Mouse (Mus musculus) hindbrain, postnatal 0 days (tissue): ENCODE measurements around the gene Rps2. TPM values are rescaled to one million over a fixed set of nuclear protein-coding genes. Genes with fewer than 3 reads are reported as not detected.

ENCODE experiments used
- ATAC-seq: fragments of 200-750 bp; cut with Nextera tagmentation; 2 replicates; pipeline ENCODE4 v1.8.0; 2017; ENCODE audit warnings: mild to moderate bottlenecking, moderate TSS enrichment, moderate library complexity
- DNase-seq: peaks from one replicate; pipeline ENCODE4 v3.0.0-alpha.2; 2015; ENCODE audit warnings: low spot score
- H3K27ac ChIP-seq: fragments of 300-500 bp; sonication (generic); 2 replicates; pipeline ENCODE4 v1.5.1; 2014; ENCODE audit warnings: mild to moderate bottlenecking
- H3K27me3 ChIP-seq: fragments of 300-500 bp; sonication (generic); 2 replicates; pipeline ENCODE4 v1.6.1; 2014; ENCODE audit warnings: low read length, mixed read lengths; ENCODE audit not compliant: insufficient read depth
- H3K36me3 ChIP-seq: fragments of 300-500 bp; sonication (generic); 2 replicates; pipeline ENCODE4 v1.6.1; 2014; ENCODE audit warnings: low read length, mixed read lengths; ENCODE audit not compliant: insufficient read depth
- H3K4me1 ChIP-seq: fragments of 300-500 bp; sonication (generic); 2 replicates; pipeline ENCODE4 v1.6.1; 2014; ENCODE audit warnings: antibody characterized with exemption, low read length, mixed read lengths; ENCODE audit not compliant: insufficient read depth
- H3K4me2 ChIP-seq: fragments of 300-500 bp; sonication (generic); 2 replicates; pipeline ENCODE4 v1.6.1; 2014; ENCODE audit warnings: low read depth, mild to moderate bottlenecking, low read length, moderate library complexity, mixed read lengths
- H3K4me3 ChIP-seq: fragments of 300-500 bp; sonication (generic); 2 replicates; pipeline ENCODE4 v1.5.1; 2014; ENCODE audit warnings: low read length
- H3K9ac ChIP-seq: fragments of 300-500 bp; sonication (generic); replicated peaks from 2 replicates; pipeline ENCODE4 v1.6.1; 2014; ENCODE audit warnings: mild to moderate bottlenecking, low read length, moderate library complexity, mixed read lengths
- H3K9me3 ChIP-seq: fragments of 300-500 bp; sonication (generic); 2 replicates; pipeline ENCODE4 v1.6.1; 2016; ENCODE audit warnings: low read length, mixed read lengths
- CTCF ChIP-seq: IDR thresholded peaks from 2 replicates; pipeline ENCODE4 v1.5.1; 2016; ENCODE audit warnings: antibody characterized with exemption, control low read depth, low read depth
- WGBS: fragments of 180-500 bp; shearing (Covaris S2); extraction: QIAGEN DNeasy Blood & Tissue Kit; methylation state at CpG from one replicate; pipeline ENCODE4 v1.1.7; 2014; 5-methylcytosine and 5-hydroxymethylcytosine counted together
- polyA plus RNA-seq: library from polyadenylated mRNA; unstranded; fragments of >200 nt; fragmentation: Nextera tagmentation; extraction: Ambion mirVana; gene quantifications from 2 replicates; pipeline ENCODE4 v1.2.1, GENCODE M21; 2015
- total RNA-seq: library from RNA; depleted of rRNA; stranded (reverse); fragments of >200 nt; gene quantifications from 2 replicates; pipeline ENCODE4 v1.2.3, GENCODE M21; 2014

The Rps2 gene
- total and polyA plus RNA-seq, 2 experiments from 2014 or later: 820 to 2,600 TPM

DNA sequence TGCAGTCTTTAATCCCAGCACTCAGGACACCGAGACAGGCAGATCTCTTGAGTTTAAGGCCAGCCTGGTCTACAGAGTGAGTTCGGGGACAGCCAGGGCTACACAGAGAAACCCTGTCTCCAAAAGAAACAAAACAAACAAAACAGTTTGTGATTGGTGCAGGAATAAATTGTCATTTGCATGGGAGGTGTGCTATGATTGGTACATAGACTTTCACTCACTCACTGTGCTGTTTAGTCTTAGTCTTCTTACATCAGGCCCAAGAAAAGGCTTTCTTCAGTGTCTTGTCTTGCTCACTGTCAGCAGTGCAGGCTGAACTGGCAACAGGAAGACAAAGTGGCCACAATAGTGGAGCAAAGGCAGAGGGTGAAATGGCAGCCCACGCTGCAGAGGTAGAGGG, 26.5 kb downstream of the Rps2 start:
- Histone ChIP-seq H3K36me3 (no peaks in the 10 kb centered on the region), H3K9me3 (no peaks in the 10 kb centered on the region), H3K4me2 (no peak overlapping the region), H3K4me1 (no peaks in the 10 kb centered on the region), H3K27ac (no peak overlapping the region), H3K4me3 (no peak overlapping the region), H3K9ac (no peak overlapping the region), H3K27me3 (no peaks in the 10 kb centered on the region)
- ATAC-seq (no peak), DNase-seq (no peak)
- TF ChIP-seq CTCF: no peak
- WGBS: 70% methylated on average over 3 of the region's 3 CpGs

DNA sequence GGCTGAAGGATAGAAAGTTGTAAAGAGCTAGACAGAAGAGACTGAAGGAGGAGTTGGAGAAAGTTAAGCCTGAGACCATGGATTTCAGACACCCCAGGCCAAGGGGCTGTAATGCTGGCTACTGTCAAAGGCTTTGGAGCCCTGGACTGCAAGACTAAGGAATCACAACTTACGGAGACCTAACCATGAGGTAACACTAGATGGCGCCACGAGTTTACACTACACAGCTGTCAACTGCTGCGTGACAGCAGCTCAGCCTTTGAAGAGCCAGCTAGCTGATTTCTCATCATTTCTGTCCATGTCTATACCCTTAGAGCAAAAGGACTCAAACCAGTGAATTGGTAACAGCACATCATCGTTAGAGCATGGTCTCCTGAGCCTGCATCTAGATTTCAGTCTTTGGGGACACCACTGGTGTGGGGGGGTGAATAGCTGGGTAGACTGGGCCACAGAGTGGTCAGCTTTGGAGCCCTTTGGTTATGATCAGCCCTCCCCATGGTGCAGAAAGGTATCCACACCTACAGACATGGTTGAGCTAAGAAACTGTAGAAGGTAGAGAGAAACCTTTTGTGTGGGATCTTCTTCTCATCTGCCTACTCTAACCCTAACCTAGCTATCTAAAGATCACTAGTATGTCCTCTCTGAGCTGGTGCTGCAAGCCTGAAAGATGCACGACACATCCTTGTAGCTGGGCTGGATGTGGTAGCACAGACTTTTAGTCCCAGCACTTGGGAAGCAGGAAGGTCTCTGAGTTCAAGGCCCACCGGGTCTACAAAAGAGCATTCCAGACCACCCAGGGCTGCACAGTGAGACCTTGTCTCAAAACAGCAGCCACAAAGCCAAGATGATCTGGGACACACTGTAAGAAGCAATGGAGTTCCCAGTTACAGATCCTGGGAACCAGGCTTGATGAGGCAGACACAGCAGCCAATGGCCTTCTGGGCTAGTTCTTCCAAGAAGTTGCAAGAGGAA, 27.9 kb downstream of the Rps2 start:
- no peak overlapping the region for H3K4me2 ChIP-seq
- peak; percentile 96 for DNase-seq
- TF ChIP-seq CTCF: peak; percentile 96
- H3K9ac ChIP-seq: no peak overlapping the region
- no peaks in the 10 kb centered on the region for H3K9me3 ChIP-seq
- H3K36me3 ChIP-seq: no peaks in the 10 kb centered on the region
- ATAC-seq: peak; percentile 86
- H3K4me1 ChIP-seq: no peaks in the 10 kb centered on the region
- 20% methylated on average over 7 of the region's 7 CpGs for WGBS
- H3K27ac ChIP-seq: no peak overlapping the region
- no peak overlapping the region for H3K4me3 ChIP-seq
- H3K27me3 ChIP-seq: peaks cover 11% of the 10 kb centered on the region

DNA sequence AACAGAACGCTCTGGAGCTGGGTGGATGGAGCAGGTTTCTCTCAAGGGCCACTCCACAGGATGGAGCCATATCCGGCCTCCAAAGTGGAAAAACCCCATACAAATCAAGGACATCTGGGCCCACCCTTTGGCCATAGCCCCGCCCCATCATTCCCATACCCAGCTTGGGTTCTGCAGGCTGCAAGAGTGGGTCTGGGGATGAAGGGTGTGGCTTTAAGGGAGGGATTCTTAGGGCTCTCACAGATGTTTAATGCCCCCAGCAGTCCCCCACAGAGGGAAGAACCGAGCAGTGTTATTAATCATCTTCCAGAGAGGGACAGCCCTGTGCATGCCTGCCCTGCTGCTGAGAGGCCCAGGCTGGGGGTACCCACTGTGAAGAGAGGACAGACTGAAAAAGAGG, 29.1 kb downstream of the Rps2 start:
- H3K9ac ChIP-seq: no peak overlapping the region
- H3K4me3 ChIP-seq: no peak overlapping the region
- peaks cover 21% of the 10 kb centered on the region for H3K27me3 ChIP-seq
- no peaks in the 10 kb centered on the region for H3K36me3 ChIP-seq
- TF ChIP-seq CTCF: no peak
- DNase-seq (no peak), ATAC-seq (no peak)
- H3K9me3 ChIP-seq: no peaks in the 10 kb centered on the region
- WGBS: 49% methylated on average over 4 of the region's 4 CpGs
- H3K4me2 ChIP-seq: no peak overlapping the region
- no peak overlapping the region for H3K27ac ChIP-seq
- H3K4me1 ChIP-seq: no peaks in the 10 kb centered on the region

DNA sequence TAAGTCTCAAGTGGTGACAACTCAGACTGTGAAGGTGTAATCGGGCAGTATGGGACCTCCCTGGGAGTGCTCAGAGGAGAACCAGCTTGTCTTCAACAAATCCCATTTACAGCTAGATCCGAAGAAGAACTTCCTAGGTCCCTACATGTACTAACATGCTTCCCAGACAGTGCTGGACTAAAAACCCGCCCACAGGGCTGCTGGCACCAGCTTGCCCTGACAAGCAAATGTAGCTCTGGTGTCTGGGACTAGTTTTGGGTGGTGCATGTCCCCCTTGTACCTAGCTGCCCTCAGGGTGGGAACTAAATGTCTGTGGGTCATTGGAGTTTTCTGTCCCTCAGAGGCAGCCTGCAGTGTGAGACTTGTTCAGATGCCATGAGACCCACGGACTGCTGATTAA, 33.6 kb downstream of the Rps2 start:
- WGBS: 23% methylated on average over 4 of the region's 4 CpGs
- Histone ChIP-seq H3K9me3 (no peaks in the 10 kb centered on the region), H3K4me3 (no peak overlapping the region), H3K4me1 (no peaks in the 10 kb centered on the region; the same call in 1 of the 2 replicates), H3K27me3 (peaks cover 57% of the 10 kb centered on the region), H3K9ac (no peak overlapping the region), H3K36me3 (no peaks in the 10 kb centered on the region), H3K27ac (no peak overlapping the region), H3K4me2 (no peak overlapping the region)
- ATAC-seq: no peak
- no peak for DNase-seq
- no peak for TF ChIP-seq CTCF

DNA sequence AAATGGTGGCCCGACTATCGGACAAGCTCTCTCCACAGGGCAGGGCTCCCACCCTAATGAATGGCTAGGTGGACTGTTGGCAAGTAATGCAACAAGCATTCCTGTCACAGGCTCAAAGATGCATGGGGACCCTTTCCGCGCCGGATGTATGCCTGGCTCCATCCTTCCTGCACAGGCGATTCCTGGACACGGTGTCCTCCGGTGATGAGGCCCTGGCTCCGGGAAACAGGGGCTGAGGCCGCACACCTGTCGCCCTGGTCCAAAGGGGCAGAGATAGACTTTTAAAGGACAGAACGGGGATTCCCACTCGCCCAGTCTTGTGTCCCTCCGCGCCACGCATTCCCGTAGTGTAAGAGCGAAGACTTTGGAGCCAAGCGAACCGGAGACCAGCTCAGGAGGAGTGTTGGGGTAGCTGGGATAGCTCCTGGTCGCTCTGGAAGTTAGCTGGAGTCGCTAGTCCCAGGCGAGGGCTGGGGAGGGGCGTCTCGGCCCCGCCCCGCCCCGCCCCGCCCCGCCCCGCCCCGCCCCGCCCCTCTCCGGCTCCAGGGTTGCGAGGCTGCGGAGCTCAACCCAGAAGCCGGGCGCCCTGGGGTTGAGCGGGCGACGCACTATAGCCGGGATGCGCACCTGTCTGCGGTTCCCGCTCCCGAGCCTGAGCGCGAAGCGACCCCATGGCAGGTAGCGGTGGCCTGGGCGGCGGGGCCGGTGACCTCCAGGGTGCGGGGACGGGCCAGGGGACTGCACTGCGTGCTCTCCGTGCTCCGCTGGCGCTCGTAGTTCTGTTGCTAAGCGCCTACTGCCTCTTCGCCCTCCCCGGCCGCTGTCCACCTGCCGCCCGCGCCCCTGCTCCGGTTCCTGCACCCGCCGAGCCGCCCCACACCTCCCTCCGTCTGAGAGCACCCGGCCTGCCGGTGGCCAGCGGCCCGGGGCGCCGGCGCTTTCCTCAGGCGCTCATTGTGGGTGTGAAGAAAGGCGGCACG, 34.8 kb downstream of the Rps2 start, which contains the start of gene Hs3st6:
TSS of gene Hs3st6 (plus strand) at position 574 of the 980 bp plus-strand sequence.
- Histone ChIP-seq H3K4me3 (peak within 1 kb of the TSS; percentile 42), H3K9ac (0 out of 2 replicates have a peak within 1 kb of the TSS, but pooled peaks have one; percentile 33), H3K36me3 (no peaks in the 10 kb centered on the region), H3K27me3 (peaks cover 57% of the 10 kb centered on the region), H3K4me2 (peak within 1 kb of the TSS; percentile 79), H3K4me1 (no peaks in the 10 kb centered on the region; the same call in 1 of the 2 replicates), H3K27ac (no peak within 1 kb of the TSS), H3K9me3 (no peaks in the 10 kb centered on the region)
- no peak for DNase-seq
- ATAC-seq: peak; percentile 53; the same call in 1 of the 2 replicates
- no peak for TF ChIP-seq CTCF
- under 1% methylated on average over 63 of the region's 82 CpGs for WGBS

DNA sequence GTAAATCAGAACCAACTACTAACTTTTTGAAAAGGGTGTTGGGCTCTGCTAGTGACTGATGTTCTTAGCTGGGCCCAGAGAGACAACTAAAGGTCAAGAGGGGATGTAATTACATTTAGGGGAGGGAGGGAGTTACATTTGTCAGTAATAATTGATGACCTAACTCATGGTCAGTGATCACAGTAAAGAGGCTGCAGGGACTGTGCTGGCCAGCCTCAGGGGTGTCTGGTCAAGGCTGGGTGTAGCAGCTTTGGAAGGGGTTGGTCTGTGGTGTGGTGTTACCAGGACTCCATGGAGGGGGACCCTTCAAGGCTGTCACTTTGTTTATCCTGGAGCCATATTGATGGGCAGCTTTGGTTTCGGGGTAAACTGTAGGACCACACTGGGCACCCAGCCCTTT, 39.5 kb downstream of the Rps2 start:
- H3K9ac ChIP-seq: no peak overlapping the region

More for the DNA sequence above, 39.5 kb downstream of the Rps2 start:
- Histone ChIP-seq H3K27me3 (peaks cover 33% of the 10 kb centered on the region), H3K4me1 (no peaks in the 10 kb centered on the region; the same call in 1 of the 2 replicates), H3K36me3 (no peaks in the 10 kb centered on the region), H3K27ac (no peak overlapping the region), H3K9me3 (no peaks in the 10 kb centered on the region), H3K4me3 (no peak overlapping the region), H3K4me2 (no peak overlapping the region)
- TF ChIP-seq CTCF: no peak
- no peak for DNase-seq
- WGBS: 89% methylated on average over 1 of the region's 1 CpGs
- no peak for ATAC-seq
